Mouse (Mus musculus) midbrain, embryonic 13.5 days (tissue): Measurements from ENCODE around the gene Gm21679. TPM values are rescaled to one million over a fixed set of nuclear protein-coding genes. Genes with fewer than 3 reads are reported as not detected.
"Not testable (repeated sequence)": the region's sequence is repeated elsewhere in the genome, so short reads cannot be mapped to it uniquely, and the experiment has no call there.

Experiments
- ATAC-seq: fragments of 200-750 bp; cut with Nextera tagmentation; 2 replicates; pipeline ENCODE4 v1.8.0; 2017; ENCODE audit warnings: mild to moderate bottlenecking, moderate TSS enrichment, moderate library complexity
- H3K27ac ChIP-seq: fragments of 300-500 bp; sonication (generic); 2 replicates; pipeline ENCODE4 v1.5.1; 2015; ENCODE audit warnings: inconsistent platforms, mild to moderate bottlenecking, moderate library complexity
- H3K27me3 ChIP-seq: fragments of 300-500 bp; sonication (generic); 2 replicates; pipeline ENCODE4 v1.6.1; 2015; ENCODE audit warnings: mild to moderate bottlenecking, inconsistent platforms
- H3K36me3 ChIP-seq: fragments of 300-500 bp; sonication (generic); 2 replicates; pipeline ENCODE4 v1.6.1; 2015; ENCODE audit warnings: mild to moderate bottlenecking, inconsistent platforms
- H3K4me1 ChIP-seq: fragments of 300-500 bp; sonication (generic); replicated peaks from 2 replicates; pipeline ENCODE4 v1.6.1; 2015; ENCODE audit warnings: inconsistent platforms
- H3K4me2 ChIP-seq: fragments of 300-500 bp; sonication (generic); replicated peaks from 2 replicates; pipeline ENCODE4 v1.6.1; 2015; ENCODE audit warnings: moderate library complexity, mild to moderate bottlenecking, inconsistent platforms
- H3K4me3 ChIP-seq: fragments of 300-500 bp; sonication (generic); replicated peaks from 2 replicates; pipeline ENCODE4 v1.5.1; 2015; ENCODE audit warnings: mild to moderate bottlenecking, inconsistent platforms
- H3K9ac ChIP-seq: fragments of 300-500 bp; sonication (generic); replicated peaks from 2 replicates; pipeline ENCODE4 v1.6.1; 2015; ENCODE audit warnings: mild to moderate bottlenecking, inconsistent platforms
- H3K9me3 ChIP-seq: fragments of 300-500 bp; sonication (generic); 2 replicates; pipeline ENCODE4 v1.6.1; 2016; ENCODE audit warnings: mild to moderate bottlenecking, inconsistent platforms
- WGBS: fragments of 180-500 bp; shearing (Covaris S2); methylation state at CpG from one replicate; pipeline ENCODE4 v1.1.7; 2015; 5-methylcytosine and 5-hydroxymethylcytosine counted together
- polyA plus RNA-seq: library from polyadenylated mRNA; unstranded; fragments of >200 nt; fragmentation: Nextera tagmentation; extraction: Ambion mirVana; gene quantifications from 2 replicates; pipeline ENCODE4 v1.2.1, GENCODE M21; 2015

Gene Gm21679
- not detected in 2 replicates for polyA plus RNA-seq

GRCm38 (mm10) chrY:29683270-29683669 is at the start of gene Gm21679:
Gene Gm21679 (minus strand): TSS chrY:29683370.
- H3K27ac ChIP-seq, H3K9ac ChIP-seq, H3K4me1 ChIP-seq, H3K4me3 ChIP-seq, ATAC-seq, H3K9me3 ChIP-seq, H3K36me3 ChIP-seq, H3K27me3 ChIP-seq, H3K4me2 ChIP-seq: not testable (repeated sequence)
- WGBS: no CpG with 5 or more reads among the region's 3 CpGs
